ENCODE assay signal across 1 mouse cellular context in the genomic region with DNA sequence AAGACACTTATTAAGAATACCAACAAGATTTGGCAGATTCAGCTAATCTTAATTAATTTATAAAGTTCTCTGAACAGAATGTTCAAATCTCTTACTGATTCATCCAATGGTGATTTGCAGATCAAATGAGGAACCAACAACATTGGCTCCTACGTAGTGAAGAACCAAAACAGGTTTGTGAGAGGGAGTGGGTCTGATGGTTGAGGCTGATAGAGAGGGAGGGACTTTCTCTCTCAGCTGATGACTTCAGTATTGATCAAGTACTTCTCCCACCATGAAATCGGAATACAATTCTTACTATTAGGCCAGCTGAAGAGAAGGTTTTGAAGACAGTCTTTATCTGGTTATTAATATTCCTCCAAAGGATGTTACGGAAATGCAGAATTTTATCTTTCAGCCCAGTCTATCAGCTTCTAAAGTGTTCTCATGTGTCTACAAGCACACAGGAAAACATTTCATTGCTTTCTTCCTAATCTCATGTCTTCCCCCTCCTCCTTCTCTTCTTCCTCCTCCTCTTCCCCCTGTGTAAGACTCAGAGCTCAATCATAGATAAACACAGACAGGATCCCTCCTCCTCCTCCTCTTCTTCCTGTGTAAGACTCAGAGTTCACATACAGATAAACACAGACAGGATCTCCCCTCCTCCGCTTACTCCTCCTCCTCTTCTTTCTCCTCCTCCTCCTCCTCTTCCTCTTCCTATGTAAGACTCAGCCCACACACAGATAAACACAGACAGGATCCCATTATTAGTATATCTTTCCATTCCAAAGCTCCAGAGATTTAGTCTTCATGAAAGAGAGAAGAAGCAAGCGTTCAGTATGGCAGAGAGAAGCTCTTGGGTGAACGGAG.
A peak's percentile ranks its signal among the peaks of the same experiment; 100 is the strongest.
TF ChIP-seq lines count a peak whose summit lies in the region.

No protein-coding gene starts in this region.

TF ChIP-seq in MEL, 35 proteins besides CTCF, POLR2A, EP300 and RAD21 (continued from another document):
- TF ChIP-seq CHD2 (IDR thresholded peaks at IDR 0.05; ENCODE audit: low read length) (no peak), GATA1 (IDR thresholded peaks at IDR 0.05; ENCODE audit: low read depth, low read length) (peak; percentile 51), POLR2AphosphoS2 (IDR thresholded peaks at IDR 0.05; ENCODE audit: low read length) (no peak), TAL1 (IDR thresholded peaks at IDR 0.05; ENCODE audit: low read length) (no peak), ETS1 (IDR thresholded peaks at IDR 0.05; ENCODE audit: low read depth, low read length) (peak; percentile 19; the same call in 1 of the 2 replicates), ZC3H11A (IDR thresholded peaks at IDR 0.05; ENCODE audit: low read depth, low read length) (no peak), E2F4 (IDR thresholded peaks at IDR 0.05; ENCODE audit: borderline replicate concordance, low read depth, low read length) (no peak), SMC3 (IDR thresholded peaks at IDR 0.05; ENCODE audit: low read depth, low read length) (no peak)
